Mouse (Mus musculus): Measurements from ENCODE around the gene Mknk2.

- TF ChIP-seq CTCF (conservative IDR thresholded peaks at IDR 0.05; ENCODE audit: low read length) (no peak), POU5F1 (IDR thresholded peaks at IDR 0.05; ENCODE audit: borderline replicate concordance, low read length) (no peak), NANOG (IDR thresholded peaks at IDR 0.05; ENCODE audit: borderline replicate concordance, low read length) (no peak)
Measured at GRCm38 (mm10) chr10:80717281-80717680, 39.4 kb upstream of the Mknk2 start.
